Mouse (Mus musculus) G1E-ER4 (cell line): Measurements from ENCODE around the gene Jsrp1. TPM values are rescaled to one million over a fixed set of nuclear protein-coding genes. Genes with fewer than 3 reads are reported as not detected.

Experiments used
- GATA1 ChIP-seq: IDR thresholded peaks from one replicate; pipeline ENCODE4 v1.8.0; 2012; ENCODE audit warnings: low read length, inconsistent platforms
- polyA plus RNA-seq: library from polyadenylated mRNA; stranded (reverse); fragments of >175 nt; gene quantifications from 2 replicates; pipeline ENCODE4 v1.2.3, GENCODE M21; 2012

Jsrp1 gene
- polyA plus RNA-seq, 1 experiment, result 0.11 TPM

- TF ChIP-seq GATA1, result no peak
Observed at GRCm38 (mm10) chr10:80823316-80823715, 10.0 kb upstream of the Jsrp1 start.

DNA sequence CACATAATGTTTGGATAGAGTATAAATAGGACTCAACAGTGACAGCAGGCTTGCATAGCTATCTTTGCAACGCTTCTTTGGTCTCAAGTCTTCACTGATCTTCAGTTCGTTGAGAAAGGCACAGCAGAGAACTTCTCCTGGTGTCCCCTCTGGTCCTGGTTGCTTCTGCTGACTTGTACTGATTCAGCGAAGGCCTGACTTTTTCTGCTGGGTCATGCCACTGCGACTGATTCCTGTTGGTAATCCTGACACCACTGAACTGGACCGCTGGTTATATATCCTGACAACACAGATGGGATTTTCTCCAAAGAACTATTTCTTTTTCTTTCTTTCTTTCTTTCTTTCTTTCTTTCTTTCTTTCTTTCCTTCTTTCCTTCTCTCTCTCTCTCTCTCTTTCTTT is 9.2 kb upstream of the Jsrp1 start:
- no peak for TF ChIP-seq GATA1

DNA sequence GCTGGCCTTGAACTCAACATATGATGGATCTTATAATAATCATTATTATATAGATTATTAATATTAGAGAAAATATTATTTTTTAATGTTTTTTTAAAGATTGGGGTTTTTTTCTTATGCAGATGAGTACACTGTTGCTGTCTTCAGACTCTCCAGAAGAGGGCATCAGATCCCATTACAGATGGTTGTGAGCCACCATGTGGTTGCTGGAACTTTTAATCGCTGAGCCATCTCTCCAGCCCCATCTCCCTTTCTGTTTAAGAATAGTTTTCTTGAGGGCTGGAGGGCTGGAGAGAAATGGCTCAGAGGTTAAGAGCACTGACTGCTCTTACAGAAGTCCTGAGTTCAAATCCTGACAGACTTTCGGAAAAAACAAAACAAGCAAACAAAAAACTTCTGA is 8.7 kb upstream of the Jsrp1 start:
- no peak for TF ChIP-seq GATA1

DNA sequence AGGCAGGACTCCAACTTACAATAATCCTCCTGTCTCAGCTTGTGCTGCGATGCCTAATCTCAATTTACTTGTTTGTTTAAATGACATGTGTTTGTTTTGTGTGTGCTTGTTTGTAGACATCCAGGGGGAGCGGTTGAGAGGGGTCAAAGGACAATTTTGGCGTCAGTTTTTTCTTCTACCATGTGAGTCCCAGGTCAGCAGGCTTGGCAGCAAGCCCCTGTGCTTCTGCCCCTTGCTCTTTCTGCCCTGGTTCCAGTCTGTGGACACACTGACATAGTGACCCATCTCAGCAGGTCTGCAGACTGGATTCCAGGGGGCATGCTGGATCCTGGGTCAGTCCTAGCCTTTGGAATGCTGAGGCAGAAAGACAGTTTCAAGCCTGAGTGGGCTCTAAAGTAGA is 6.1 kb upstream of the Jsrp1 start:
- no peak for TF ChIP-seq GATA1

DNA sequence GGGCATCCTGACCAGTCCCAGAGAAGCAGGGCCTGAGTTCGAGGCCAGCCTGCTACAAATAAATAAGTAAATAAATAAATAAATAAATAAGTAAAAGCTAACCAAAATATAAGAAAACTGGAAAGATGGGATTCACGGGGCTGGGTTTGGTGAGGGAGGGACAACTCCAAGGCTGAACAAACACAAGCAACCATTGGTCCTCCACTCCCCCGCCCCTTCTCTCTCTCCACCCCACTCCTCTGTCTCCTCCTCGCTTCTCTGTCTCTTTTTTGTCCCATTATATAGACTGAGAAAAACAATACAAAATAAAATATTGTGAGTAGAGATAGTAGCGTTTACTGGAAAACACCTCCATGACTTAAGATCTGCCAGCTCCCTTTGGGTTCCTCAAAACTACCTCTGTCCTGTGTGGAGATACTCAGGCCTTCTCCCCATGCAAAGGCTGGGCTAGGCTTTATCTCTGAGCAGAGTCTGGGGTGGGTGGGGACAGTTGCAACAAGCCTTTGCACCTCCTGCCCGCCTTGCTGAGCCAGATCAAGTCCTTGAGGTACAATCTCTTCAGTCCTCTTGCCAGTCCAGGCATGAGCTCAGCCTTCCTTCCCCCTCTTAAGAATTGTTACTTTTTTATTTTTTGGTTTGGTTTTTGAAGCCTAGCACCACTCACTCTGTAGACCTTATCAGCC is 5.4 kb upstream of the Jsrp1 start:
- TF ChIP-seq GATA1, result no peak

- no peak for TF ChIP-seq GATA1
Observed at GRCm38 (mm10) chr10:80817164-80817563, 3.9 kb upstream of the Jsrp1 start.

DNA sequence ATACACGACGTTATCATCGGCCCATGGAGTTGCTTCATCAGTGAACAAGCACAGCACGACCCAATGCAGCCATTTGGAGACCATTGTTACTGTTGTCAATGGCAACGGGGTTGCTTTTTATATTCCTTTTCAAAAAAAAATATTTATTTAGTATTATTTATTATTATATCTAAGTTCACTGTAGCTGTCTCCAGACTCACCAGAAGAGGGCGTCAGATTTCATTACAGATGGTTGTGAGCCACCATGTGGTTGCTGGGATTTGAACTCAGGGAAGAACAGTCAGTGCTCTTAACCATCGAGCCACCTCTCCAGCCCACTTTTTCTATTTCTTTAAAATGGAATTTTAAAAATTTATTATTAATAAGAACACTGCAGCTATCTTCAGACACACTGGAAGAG is 1.5 kb upstream of the Jsrp1 start:
- no peak for TF ChIP-seq GATA1

DNA sequence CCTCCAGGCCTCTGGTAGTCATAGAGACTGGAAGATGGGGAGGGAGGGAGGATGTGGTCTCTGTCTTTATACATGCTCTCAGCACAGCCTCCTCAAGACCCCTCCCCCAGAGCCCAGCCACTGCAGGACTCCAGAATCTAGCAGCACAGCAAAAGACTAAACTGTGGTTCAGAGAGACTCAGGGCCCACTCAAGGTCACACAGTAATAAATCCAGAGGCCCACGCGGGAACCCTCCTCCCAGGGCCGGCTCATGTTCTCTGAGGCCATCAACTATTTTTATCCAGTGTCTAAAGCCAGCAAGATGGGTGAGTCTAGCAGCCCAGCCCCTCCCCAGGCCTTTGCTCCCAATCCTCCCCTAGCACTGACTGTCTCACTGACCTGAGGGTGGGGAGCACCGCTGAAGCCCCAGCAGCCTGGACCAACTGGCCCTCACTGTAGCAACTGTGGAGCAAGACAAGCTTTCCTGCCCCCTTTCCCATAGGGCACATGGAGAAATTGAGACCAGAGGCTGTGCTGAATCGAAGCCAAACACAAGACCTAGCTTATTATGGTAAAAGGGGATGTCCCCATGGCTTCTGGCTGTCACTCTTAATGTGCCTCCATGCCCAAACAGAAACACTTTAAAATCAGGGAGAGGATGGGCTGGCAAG is 782 bp downstream of the Jsrp1 start:
- TF ChIP-seq GATA1, result no peak

DNA sequence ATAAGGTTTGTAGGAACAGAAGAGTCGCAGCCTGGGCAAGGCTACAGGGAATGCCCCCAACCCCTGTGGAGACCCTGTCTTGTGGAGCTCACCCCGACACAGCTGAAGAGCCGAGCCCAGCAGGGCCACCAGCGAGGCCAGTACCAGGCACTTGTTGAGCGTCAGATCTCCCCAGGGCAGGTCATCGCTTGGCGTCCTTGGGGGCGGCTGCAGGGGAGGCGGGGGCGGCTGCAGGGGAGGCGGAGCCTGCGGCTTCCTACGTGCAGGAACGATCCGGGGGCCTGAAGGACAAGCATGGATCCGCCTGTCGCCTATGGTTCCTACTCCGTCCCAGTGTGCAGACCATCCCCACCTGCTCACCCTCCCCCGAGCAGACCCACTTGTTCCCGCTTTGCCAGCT is 3.2 kb downstream of the Jsrp1 start:
- no peak for TF ChIP-seq GATA1

DNA sequence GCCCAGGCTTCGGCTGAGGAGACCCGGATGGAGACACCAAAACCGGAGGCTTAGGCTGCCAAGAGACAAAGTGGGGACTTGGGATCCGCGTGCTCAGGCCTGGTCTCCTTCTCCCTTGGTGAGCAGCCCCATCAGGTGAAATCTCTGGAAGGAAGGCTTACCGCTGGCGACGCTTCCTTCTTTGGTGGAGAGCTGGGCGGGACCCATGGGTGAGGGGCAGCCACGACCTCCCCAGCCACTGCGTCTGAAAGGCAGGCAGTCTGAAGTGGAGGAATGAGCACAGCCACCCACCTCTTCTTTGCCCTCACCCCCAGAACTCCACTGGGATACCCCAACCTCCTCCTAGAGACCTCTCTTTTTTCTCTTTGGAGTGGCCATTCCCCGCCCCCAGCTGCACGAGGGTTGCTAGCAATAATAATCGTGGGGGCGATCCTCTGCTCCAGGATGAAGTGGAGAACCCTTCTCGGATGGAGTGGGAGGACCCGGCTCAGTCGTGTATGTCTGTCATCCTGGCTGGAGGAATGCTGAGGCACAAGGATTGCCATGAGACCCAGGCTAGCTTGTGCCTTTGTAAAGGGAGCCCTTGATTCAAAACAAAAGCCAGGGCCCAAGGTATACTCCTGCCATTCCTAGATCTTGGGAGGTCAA is 4.2 kb downstream of the Jsrp1 start:
- TF ChIP-seq GATA1, result no peak

DNA sequence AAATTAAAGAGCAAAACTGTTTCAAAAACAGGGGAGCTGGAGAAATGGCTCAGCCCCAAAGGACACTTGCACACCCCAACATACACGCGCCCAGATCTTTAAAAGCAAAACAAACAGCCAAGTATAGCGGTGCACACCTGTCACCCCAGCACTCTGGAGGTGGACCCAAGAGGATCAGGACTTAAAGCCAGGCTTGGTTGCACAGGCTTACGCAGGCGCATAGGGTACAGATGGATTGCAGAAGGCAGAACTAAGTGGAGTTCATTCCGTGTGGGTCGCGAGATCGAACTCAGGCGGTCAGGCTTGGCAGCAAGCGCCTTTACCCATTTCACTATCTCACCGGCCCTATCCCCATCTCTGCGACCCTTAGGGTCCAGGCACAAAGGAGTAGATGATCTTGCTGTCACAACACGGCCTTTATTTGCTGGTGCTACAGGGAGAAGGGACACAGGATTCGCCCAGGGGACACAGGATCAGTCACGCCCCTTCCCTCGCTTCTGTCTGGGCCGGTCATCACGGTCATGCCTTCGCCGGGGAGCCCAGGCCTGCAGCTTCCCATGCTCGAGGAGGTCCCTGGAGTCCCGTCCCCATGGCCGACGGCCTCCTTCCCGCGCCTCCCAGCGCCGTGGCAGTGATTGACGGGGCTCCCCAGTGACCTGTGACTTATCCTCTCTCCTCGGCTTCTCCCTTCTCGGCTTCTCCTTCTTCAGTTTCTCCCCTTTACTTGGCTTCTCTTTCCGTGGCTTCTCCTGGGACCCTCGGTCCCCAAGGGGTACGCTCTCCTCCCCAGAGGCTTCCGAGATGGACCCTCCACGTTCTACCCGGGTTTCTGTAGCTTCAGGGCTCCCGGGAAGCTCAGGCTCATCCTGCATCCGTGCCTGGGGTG is 5.0 kb downstream of the Jsrp1 start:
- TF ChIP-seq GATA1, result no peak

DNA sequence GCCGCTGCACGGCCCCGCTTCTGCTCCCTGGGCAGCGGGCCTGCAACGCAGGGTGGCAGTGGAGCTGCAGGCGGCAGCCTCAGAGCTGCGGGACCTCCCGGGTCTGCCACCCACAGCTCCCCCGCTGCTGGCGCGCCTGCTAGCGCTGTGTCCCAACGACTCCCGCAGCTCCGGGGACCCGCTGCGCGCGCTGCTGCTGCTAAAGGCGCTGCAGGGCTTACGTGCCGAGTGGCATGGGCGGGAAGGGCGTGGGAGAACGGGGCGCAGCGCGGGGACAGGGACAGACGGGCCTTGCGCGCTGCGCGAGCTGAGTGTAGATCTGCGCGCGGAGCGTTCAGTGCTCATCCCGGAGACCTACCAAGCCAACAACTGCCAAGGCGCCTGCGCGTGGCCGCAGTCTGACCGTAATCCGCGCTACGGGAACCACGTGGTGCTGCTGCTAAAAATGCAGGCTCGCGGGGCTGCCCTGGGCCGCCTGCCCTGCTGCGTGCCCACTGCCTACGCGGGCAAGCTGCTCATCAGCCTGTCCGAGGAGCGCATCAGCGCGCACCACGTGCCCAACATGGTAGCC is 6.2 kb downstream of the Jsrp1 start:
- no peak for TF ChIP-seq GATA1

GRCm38 (mm10) chr10:80806341-80807056 is 6.8 kb downstream of the Jsrp1 start:
- TF ChIP-seq GATA1, result no peak

DNA sequence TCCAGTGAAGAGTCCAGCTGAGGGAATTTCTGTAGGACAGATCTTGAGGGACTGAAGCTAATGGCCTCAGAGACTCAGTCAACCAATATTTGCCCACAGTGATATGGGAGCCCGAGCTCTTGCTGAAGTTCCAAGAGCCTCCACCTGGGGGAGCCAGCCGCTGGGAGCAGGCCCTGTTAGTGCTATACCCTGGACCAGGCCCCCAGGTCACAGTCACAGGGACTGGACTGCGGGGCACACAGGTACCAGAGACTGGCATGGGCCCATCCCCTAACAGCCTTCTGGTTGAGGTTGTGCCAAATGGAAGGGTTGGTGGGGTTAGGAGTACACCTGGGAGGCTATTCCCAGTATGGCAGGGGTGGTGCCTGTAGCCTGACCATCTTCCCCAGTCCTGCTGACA is 7.4 kb downstream of the Jsrp1 start:
- no peak for TF ChIP-seq GATA1

- no peak for TF ChIP-seq GATA1
Observed at GRCm38 (mm10) chr10:80805322-80805721, 8.0 kb downstream of the Jsrp1 start.

DNA sequence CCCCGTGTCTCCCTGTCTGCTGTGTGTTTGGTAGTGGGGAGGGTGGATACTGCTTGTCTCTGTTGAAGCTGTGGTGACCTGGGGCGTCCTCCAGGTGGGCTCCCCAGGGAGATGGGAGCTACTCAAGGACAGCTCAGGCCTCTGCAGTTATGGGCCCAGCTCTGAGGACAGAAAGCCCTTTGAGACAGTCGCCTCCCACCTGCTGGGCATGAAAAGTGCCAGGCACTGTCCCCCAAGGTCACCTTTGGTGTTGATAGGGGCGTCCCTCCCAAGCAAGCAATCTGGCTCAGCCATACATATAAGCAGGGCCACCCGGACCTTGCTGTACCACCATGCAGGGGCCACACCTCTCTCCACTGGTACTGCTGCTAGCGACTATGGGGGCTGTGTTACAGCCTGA is 8.4 kb downstream of the Jsrp1 start, which contains the start of gene Amh:
Gene Amh (plus strand): TSS at position 328 of the 400 bp plus-strand sequence.
- TF ChIP-seq GATA1, result no peak
